Mouse (Mus musculus): ENCODE data around the gene Pcnx2. TPM values are rescaled to one million over a fixed set of nuclear protein-coding genes. Genes with fewer than 3 reads are reported as not detected.

The Pcnx2 gene
- total RNA-seq, 2 experiments from 2014 or later: 80.3 to 83.2 TPM

GRCm38 (mm10) chr8:125845281-125845680 lies 52.8 kb downstream of the Pcnx2 start:
- intact Hi-C loops (cut with DNase I): no loop called here
- DNase-seq (ENCODE audit: low spot score in 2 of 2): no peak

GRCm38 (mm10) chr8:125843122-125843836 lies 54.8 kb downstream of the Pcnx2 start:
- intact Hi-C loops (cut with DNase I): no loop called here
- no peak for DNase-seq (ENCODE audit: low spot score in 2 of 2)

- intact Hi-C loops (cut with DNase I): no loop called here
- DNase-seq (ENCODE audit: low spot score in 2 of 2): no peak
These were observed 56.0 kb downstream of the Pcnx2 start for GRCm38 (mm10) chr8:125842158-125842557.

- intact Hi-C loops (cut with DNase I): no loop called here
- peak in 1 of 2 experiments; percentile 28 for DNase-seq (ENCODE audit: low spot score in 2 of 2)
These were observed 73.4 kb downstream of the Pcnx2 start for GRCm38 (mm10) chr8:125824688-125825087.

DNA sequence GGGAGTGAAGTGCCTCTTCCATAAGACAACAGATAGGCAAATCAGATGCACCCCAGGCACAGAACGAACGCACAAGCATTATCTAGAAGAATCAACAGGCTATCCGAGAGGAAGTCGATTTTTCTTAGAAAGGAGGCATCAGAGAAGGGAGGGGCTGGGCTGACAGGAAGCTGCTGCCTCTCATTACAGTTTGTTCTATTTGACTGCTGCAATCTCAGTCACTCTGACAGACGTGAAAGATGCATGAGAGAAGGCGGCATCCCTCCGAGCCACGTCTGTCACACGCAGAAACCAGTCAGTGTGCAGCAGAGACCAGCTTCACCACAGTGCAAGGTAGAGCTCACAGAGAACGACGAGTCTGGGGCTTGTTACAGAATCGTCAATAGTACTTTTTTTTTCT lies 74.4 kb downstream of the Pcnx2 start:
- intact Hi-C loops (cut with DNase I): no loop called here
- DNase-seq (ENCODE audit: low spot score in 2 of 2): peak in 1 of 2 experiments; percentile 39

- intact Hi-C loops (cut with DNase I): no loop called here
- no peak for DNase-seq (ENCODE audit: low spot score in 2 of 2)
These were observed 76.1 kb downstream of the Pcnx2 start for GRCm38 (mm10) chr8:125822065-125822464.

- peak; percentile 71 to 83 for DNase-seq (ENCODE audit: low spot score in 2 of 2)
- intact Hi-C loops (cut with DNase I): no loop called here
These were observed 78.3 kb downstream of the Pcnx2 start for GRCm38 (mm10) chr8:125819797-125820196.

DNA sequence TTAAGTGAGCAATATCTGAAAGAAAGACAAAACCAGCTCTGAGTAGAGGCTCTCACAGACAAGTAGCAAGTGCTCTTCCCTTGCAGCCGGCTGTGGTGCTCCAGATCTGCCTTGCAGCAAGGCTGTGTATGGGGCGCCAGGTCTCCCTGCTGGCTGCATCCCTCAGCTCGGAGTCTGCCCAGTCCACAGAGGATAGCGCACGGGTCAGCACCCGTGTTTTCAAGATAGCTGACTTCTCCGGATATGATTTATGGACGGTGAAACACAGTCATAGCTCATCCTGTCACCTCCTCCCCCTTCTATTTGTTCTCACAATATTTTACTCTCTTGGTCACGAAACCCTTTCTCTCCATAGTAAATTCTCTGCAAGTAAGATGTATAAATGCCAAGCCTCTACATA lies 79.3 kb downstream of the Pcnx2 start:
- DNase-seq (ENCODE audit: low spot score in 2 of 2): no peak
- intact Hi-C loops (cut with DNase I): no loop called here

GRCm38 (mm10) chr8:125816742-125817141 lies 81.4 kb downstream of the Pcnx2 start:
- intact Hi-C loops (cut with DNase I): no loop called here
- DNase-seq (ENCODE audit: low spot score in 2 of 2): no peak

DNA sequence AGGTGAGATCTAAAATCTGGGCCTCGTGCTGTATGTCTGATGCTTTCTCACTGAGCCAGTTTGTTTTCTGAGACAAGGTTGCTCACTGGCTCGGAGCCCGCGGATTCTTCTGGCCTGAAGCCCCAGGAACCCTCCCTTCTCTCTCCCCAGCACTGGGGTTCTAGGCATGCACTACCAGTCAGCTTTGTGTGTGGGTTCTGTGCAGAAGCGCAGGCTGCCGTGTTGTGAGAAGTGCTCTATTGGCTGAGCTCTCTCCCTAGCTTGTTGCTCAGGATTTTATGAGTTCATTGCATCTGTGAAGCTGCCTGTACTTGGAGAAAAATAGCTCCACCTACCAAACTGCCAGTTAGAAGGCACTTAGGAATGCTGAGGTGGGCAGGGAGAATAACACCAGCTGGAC lies 89.3 kb downstream of the Pcnx2 start:
- peak; percentile 71 to 88 for DNase-seq (ENCODE audit: low spot score in 2 of 2)
- intact Hi-C loops (cut with DNase I): no loop called here

DNA sequence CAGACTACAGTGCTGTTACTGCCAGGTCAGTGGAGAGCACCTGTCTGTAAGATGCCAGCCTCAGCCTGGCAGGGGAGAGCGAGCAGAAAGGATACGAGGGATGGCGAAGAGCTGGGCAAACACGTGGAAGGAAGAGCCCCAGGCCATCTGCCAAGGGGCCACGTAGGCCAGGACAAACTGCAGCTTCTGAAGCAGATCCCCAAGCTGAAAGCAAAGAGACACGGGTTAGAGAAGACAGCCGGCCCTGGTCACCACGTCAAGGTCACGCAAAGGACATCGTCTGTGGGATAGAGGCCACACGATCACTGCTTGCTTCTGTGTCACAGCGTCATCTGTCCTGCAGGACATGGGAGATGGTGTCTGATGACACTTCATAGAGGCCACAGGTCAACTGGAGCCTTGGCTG lies 90.2 kb downstream of the Pcnx2 start:
- intact Hi-C loops (cut with DNase I): no loop called here
- DNase-seq (ENCODE audit: low spot score in 2 of 2): no peak

- peak in 1 of 2 experiments; percentile 23 for DNase-seq (ENCODE audit: low spot score in 2 of 2)
- intact Hi-C loops (cut with DNase I): no loop called here
These were observed 91.7 kb downstream of the Pcnx2 start for GRCm38 (mm10) chr8:125806459-125806858.

- intact Hi-C loops (cut with DNase I): no loop called here
- DNase-seq (ENCODE audit: low spot score in 2 of 2): no peak
These were observed 101.1 kb downstream of the Pcnx2 start for GRCm38 (mm10) chr8:125796970-125797369.

DNA sequence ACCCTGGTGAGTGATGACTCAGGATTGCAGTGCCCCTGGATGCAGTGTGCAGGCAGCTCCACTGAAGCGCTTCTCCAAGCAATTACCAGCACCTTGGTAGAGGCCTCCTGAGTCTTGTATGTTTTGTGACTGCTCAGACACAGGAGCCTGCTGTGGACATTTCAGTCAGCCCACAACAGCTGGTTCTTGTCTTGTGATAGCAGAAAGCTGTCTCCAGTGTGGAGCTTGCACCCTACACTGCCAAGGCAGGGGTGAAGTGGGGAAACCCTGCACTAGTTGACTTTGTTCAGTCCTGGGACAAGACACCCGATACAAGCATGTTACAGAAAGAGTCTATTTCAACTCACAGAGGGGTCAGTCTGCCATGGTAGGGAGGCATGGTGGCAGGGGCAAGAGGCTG lies 102.8 kb downstream of the Pcnx2 start:
- DNase-seq (ENCODE audit: low spot score in 2 of 2): no peak
- intact Hi-C loops (cut with DNase I): no loop called here

DNA sequence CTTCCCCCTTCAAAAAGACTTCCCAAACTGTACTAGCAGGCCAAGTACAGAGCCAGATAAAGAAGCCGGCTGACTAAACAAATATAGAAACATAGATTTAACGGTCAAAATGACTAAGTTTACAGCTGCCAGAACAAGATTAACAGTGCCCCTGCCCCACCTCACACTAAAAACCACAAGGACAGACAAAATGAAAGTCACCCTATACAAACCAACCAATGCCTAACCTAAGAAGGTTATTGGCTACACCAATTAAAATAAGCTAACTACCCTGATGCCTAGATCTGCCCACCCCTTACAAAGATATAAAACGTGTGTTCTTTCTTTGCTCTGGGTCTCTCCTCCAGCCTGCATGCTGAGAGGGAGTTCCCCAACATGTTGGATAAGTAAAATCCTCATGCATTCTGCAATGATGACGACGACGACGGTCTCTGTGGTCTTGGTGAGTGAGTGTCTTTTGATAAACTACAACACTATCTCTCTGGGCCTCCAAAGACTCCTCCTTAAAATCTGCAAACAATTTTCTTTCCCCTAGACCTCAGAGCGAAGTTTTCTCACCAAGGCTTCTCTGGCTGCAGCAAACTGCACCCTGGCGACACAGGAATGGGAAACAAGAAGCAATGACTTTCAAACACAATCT lies 105.2 kb downstream of the Pcnx2 start:
- no peak for DNase-seq (ENCODE audit: low spot score in 2 of 2)
- intact Hi-C loops (cut with DNase I): no loop called here

DNA sequence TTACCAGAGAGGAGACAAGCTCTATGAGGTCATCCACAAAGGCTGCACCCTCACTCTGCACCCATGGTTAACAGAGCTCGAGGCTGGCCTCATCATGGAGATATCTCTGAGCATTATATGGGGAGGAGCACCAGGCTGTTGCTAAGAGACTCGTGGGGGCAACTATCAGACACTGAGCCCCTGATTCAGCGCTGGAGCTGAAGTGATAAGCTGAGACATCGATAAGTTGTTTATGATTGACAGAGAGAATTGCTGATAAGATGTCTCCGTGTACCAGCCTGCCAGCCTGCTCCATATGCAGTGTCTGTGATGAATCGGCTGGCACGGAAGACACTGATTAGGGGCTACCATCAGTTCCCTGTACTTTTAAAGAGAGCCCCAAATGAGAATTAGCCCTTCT lies 111.2 kb downstream of the Pcnx2 start:
- intact Hi-C loops (cut with DNase I): no loop called here
- no peak for DNase-seq (ENCODE audit: low spot score in 2 of 2)

DNA sequence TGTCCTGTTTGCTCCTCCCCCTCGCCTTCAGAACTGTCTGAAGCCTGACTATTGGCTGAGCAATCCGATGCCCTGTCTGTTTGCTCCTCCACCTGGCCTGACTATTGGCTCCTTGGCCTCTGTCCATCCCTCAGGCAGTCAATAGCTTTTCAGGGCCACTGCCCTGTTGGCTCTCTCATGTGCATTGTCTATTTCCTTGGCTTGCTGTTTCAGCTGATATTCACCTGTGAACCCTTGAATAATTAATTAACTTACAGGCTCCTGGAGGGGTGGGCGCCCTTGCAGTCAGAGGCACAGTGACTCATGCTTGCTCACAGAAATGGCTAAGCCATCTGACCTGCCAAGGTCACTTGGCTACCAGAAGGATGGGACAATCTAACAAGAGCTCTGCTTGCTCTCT lies 116.0 kb downstream of the Pcnx2 start:
- no peak for DNase-seq (ENCODE audit: low spot score in 2 of 2)
- intact Hi-C loops (cut with DNase I): no loop called here

- intact Hi-C loops (cut with DNase I): no loop called here
- DNase-seq (ENCODE audit: low spot score in 2 of 2): no peak
These were observed 118.5 kb downstream of the Pcnx2 start for GRCm38 (mm10) chr8:125779656-125780055.

DNA sequence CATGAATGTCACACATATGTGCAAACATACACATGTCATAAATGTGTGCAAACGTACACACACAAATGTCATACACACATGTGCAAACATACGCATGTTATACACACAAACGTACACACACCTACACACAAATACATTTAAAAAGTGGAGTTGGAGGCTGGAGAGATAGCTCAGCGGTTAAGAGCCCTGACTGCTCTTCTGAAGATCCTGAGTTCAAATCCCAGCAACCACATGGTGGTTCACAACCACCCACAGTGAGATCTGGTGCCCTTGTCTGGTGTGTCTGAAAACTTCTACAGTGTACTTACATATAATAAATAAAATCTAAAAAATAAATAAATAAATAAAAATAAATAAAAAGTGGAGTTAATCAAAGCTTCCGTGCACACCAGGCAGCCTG lies 119.2 kb downstream of the Pcnx2 start:
- no peak for DNase-seq (ENCODE audit: low spot score in 2 of 2)
- intact Hi-C loops (cut with DNase I): no loop called here

GRCm38 (mm10) chr8:125777478-125778164 lies 120.5 kb downstream of the Pcnx2 start:
- no peak for DNase-seq (ENCODE audit: low spot score in 2 of 2)
- intact Hi-C loops (cut with DNase I): no loop called here

- intact Hi-C loops (cut with DNase I): no loop called here
- DNase-seq (ENCODE audit: low spot score in 2 of 2): no peak
These were observed 121.3 kb downstream of the Pcnx2 start for GRCm38 (mm10) chr8:125776800-125777199.

Measured in left cerebral cortex, postnatal 14 days (tissue).